Mouse (Mus musculus) thymus, adult 2 months (tissue): ENCODE results near the gene B3galt6.
A peak's percentile ranks its signal among the peaks of the same experiment; 100 is the strongest.

Experiments used
- CTCF ChIP-seq: fragments of 200-500 bp; IDR thresholded peaks from 2 replicates; pipeline ENCODE4 v1.5.1; 2012; ENCODE audit warnings: mild to moderate bottlenecking, control low read depth, low read length, moderate library complexity, borderline replicate concordance; ENCODE audit not compliant: control insufficient read depth, poor library complexity, insufficient read depth; ENCODE audit errors: extremely low read depth
- POLR2A ChIP-seq: fragments of 200-500 bp; IDR thresholded peaks from 2 replicates; pipeline ENCODE4 v1.6.1; 2012; ENCODE audit warnings: mild to moderate bottlenecking, low read length, control low read depth, moderate library complexity; ENCODE audit not compliant: control insufficient read depth, poor library complexity, insufficient read depth; ENCODE audit errors: extremely low read depth

DNA sequence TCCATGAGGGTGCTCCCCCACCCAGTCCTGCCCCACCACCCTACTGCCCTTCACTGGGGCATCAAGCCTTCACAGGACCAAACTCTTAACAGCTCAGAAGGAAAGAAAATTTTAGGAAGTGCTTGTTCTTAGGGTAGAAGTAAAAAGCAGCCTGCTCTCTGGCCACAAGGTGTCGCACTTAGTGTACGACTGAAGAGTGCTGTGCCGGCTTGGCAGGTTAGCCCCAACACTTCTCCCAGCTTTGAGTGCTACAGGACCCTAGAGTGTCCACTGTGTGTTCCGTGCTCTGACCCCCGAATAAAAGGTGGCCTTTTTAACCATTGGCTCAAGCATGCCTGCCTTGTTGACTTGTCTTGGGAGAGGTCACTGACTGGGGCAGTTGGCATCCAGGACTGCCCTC lies 33.2 kb downstream of the B3galt6 start:
- TF ChIP-seq POLR2A = no peak
- peak; percentile 84; the same call in 1 of the 2 replicates for TF ChIP-seq CTCF
